Mouse (Mus musculus) midbrain, postnatal 0 days (tissue): ENCODE data around the gene AC161166.1. TPM values are rescaled to one million over a fixed set of nuclear protein-coding genes. Genes with fewer than 3 reads are reported as not detected.

Experiments used
- ATAC-seq: fragments of 200-750 bp; cut with Nextera tagmentation; 2 replicates; pipeline ENCODE4 v1.8.0; 2017; ENCODE audit warnings: moderate number of reproducible peaks, mild to moderate bottlenecking, moderate TSS enrichment, moderate library complexity; ENCODE audit not compliant: low FRiP score
- DNase-seq: peaks from one replicate; pipeline ENCODE4 v3.0.0-alpha.2; 2015; ENCODE audit warnings: low spot score
- H3K27ac ChIP-seq: fragments of 300-500 bp; sonication (generic); 2 replicates; pipeline ENCODE4 v1.5.1; 2014; ENCODE audit warnings: low read depth, mild to moderate bottlenecking, low read length, mixed read lengths
- H3K27me3 ChIP-seq: fragments of 300-500 bp; sonication (generic); 2 replicates; pipeline ENCODE4 v1.6.1; 2014; ENCODE audit warnings: low read length, control low read depth, mixed read lengths; ENCODE audit not compliant: insufficient read depth
- H3K36me3 ChIP-seq: fragments of 300-500 bp; sonication (generic); 2 replicates; pipeline ENCODE4 v1.6.1; 2014; ENCODE audit warnings: low read length, control low read depth, mixed read lengths; ENCODE audit not compliant: insufficient read depth
- H3K4me1 ChIP-seq: fragments of 300-500 bp; sonication (generic); 2 replicates; pipeline ENCODE4 v1.6.1; 2014; ENCODE audit warnings: mild to moderate bottlenecking, control low read depth, antibody characterized with exemption, low read length, mixed read lengths; ENCODE audit not compliant: insufficient read depth
- H3K4me2 ChIP-seq: fragments of 300-500 bp; sonication (generic); 2 replicates; pipeline ENCODE4 v1.6.1; 2014; ENCODE audit warnings: low read depth, mild to moderate bottlenecking, low read length, mixed read lengths; ENCODE audit not compliant: poor library complexity, severe bottlenecking
- H3K4me3 ChIP-seq: fragments of 300-500 bp; sonication (generic); 2 replicates; pipeline ENCODE4 v1.5.1; 2014; ENCODE audit warnings: low read depth, mild to moderate bottlenecking, low read length, moderate library complexity
- H3K9ac ChIP-seq: fragments of 300-500 bp; sonication (generic); replicated peaks from 2 replicates; pipeline ENCODE4 v1.6.1; 2014; ENCODE audit warnings: mild to moderate bottlenecking, low read length, moderate library complexity, mixed read lengths; ENCODE audit not compliant: poor library complexity, severe bottlenecking
- H3K9me3 ChIP-seq: fragments of 300-500 bp; sonication (generic); 2 replicates; pipeline ENCODE4 v1.6.1; 2016; ENCODE audit warnings: low read length, control low read depth
- CTCF ChIP-seq: IDR thresholded peaks from 2 replicates; pipeline ENCODE4 v1.5.1; 2016; ENCODE audit warnings: antibody characterized with exemption, mild to moderate bottlenecking
- WGBS: fragments of 180-500 bp; shearing (Covaris S2); extraction: QIAGEN DNeasy Blood & Tissue Kit; methylation state at CpG from one replicate; pipeline ENCODE4 v1.1.7; 2014; 5-methylcytosine and 5-hydroxymethylcytosine counted together
- polyA plus RNA-seq: library from polyadenylated mRNA; unstranded; fragments of >200 nt; fragmentation: Nextera tagmentation; extraction: Ambion mirVana; gene quantifications from 2 replicates; pipeline ENCODE4 v1.2.1, GENCODE M21; 2015
- total RNA-seq: library from RNA; depleted of rRNA; stranded (reverse); fragments of >200 nt; gene quantifications from 2 replicates; pipeline ENCODE4 v1.2.3, GENCODE M21; 2014; rRNA removed

AC161166.1 gene
- total and polyA plus RNA-seq, 2 experiments from 2014 or later: 0.78 TPM; not detected in 1

- WGBS: 83% methylated on average over 3 of the region's 3 CpGs
- Histone ChIP-seq H3K36me3 (no peaks in the 10 kb centered on the region), H3K9ac (no peak overlapping the region), H3K4me1 (no peaks in the 10 kb centered on the region), H3K4me3 (no peak overlapping the region), H3K9me3 (no peaks in the 10 kb centered on the region), H3K4me2 (no peak overlapping the region), H3K27ac (no peak overlapping the region), H3K27me3 (no peaks in the 10 kb centered on the region)
- ATAC-seq (no peak), DNase-seq (no peak)
- peak; percentile 57 for TF ChIP-seq CTCF
These were observed 43.1 kb downstream of the AC161166.1 start for GRCm38 (mm10) chr7:24469126-24469525.

- H3K4me3 ChIP-seq: no peak overlapping the region
- no peak overlapping the region for H3K9ac ChIP-seq
- ATAC-seq (no peak), DNase-seq (no peak)
- no peaks in the 10 kb centered on the region for H3K9me3 ChIP-seq
- H3K27ac ChIP-seq: no peak overlapping the region
- H3K27me3 ChIP-seq: no peaks in the 10 kb centered on the region
- no peaks in the 10 kb centered on the region for H3K36me3 ChIP-seq
- no peak overlapping the region for H3K4me2 ChIP-seq
- TF ChIP-seq CTCF: no peak
- no peaks in the 10 kb centered on the region for H3K4me1 ChIP-seq
- WGBS: 72% methylated on average over 5 of the region's 5 CpGs
These were observed 44.4 kb downstream of the AC161166.1 start for GRCm38 (mm10) chr7:24467886-24468285.

GRCm38 (mm10) chr7:24466835-24467234 lies 45.4 kb downstream of the AC161166.1 start:
- no peaks in the 10 kb centered on the region for H3K9me3 ChIP-seq
- ATAC-seq: no peak
- 89% methylated on average over 6 of the region's 6 CpGs for WGBS
- no peaks in the 10 kb centered on the region for H3K36me3 ChIP-seq
- no peak overlapping the region for H3K4me2 ChIP-seq
- no peak for TF ChIP-seq CTCF
- DNase-seq: no peak
- no peak overlapping the region for H3K4me3 ChIP-seq
- H3K9ac ChIP-seq: no peak overlapping the region
- 0 out of 2 replicates have a peak, but pooled peaks cover 4% of the 10 kb centered on the region for H3K27me3 ChIP-seq
- no peaks in the 10 kb centered on the region for H3K4me1 ChIP-seq
- H3K27ac ChIP-seq: no peak overlapping the region

GRCm38 (mm10) chr7:24462388-24463319 lies 49.6 kb downstream of the AC161166.1 start, which contains the start of gene Plaur:
Gene Plaur, plus strand, starts transcription at chr7:24462484.
- Histone ChIP-seq H3K9me3 (no peaks in the 10 kb centered on the region), H3K36me3 (no peaks in the 10 kb centered on the region), H3K4me2 (peak within 1 kb of the TSS; percentile 33; the same call in 1 of the 2 replicates), H3K27ac (no peak within 1 kb of the TSS), H3K9ac (no peak within 1 kb of the TSS), H3K4me3 (0 out of 2 replicates have a peak within 1 kb of the TSS, but pooled peaks have one; percentile 1), H3K4me1 (no peaks in the 10 kb centered on the region), H3K27me3 (0 out of 2 replicates have a peak, but pooled peaks cover 4% of the 10 kb centered on the region)
- 12% methylated on average over 27 of the region's 27 CpGs for WGBS
- 0 out of 2 replicates have a peak, but pooled peaks have one; percentile 23 for ATAC-seq
- no peak for DNase-seq
- TF ChIP-seq CTCF: no peak

DNA sequence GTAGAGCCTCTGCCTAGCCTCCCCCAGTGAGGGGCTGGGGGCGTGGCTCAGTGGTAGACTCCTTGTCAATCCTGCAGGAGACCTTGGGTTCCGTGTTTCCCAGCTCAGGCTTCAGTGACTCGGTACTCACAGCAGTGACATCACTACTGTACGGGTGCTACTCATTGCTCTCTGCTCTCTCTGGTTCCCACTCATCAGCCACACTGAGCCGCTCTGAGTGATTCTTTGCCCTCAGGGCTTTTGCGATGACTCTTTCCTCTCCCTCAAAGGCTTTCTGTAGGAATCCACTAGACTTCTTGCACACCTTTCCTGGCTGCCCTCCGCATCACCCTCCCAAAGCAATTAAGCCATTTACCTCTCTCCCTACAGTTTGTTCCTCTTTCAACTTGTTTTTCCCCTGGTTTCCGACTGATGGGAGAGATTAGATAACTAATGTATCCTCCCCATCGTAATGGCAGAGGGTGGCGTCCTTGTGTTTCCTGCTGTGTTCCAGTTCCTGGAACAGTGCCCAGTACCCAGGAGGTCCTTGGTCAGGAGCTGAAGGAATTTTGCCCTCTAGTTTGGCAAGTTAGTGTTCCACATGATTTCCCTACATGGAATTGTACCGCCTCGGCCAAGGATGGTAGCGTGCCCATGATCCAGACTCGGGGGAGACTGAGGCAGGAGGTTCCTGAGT lies 50.7 kb downstream of the AC161166.1 start:
- TF ChIP-seq CTCF: no peak
- H3K27me3 ChIP-seq: 0 out of 2 replicates have a peak, but pooled peaks cover 4% of the 10 kb centered on the region
- WGBS: 71% methylated on average over 14 of the region's 14 CpGs
- no peak for DNase-seq
- H3K4me2 ChIP-seq: no peak overlapping the region
- H3K9me3 ChIP-seq: no peaks in the 10 kb centered on the region
- no peak overlapping the region for H3K27ac ChIP-seq
- H3K4me1 ChIP-seq: no peaks in the 10 kb centered on the region
- H3K36me3 ChIP-seq: no peaks in the 10 kb centered on the region
- H3K9ac ChIP-seq: no peak overlapping the region
- ATAC-seq: no peak
- no peak overlapping the region for H3K4me3 ChIP-seq

Other genes starting within 250 kb of the AC161166.1 start
- 7.4 and 11.1 TPM in 2 replicates for gene Zfp93, start 242.0 kb downstream of the AC161166.1 start, total RNA-seq
- gene Zfp93, start 242.0 kb downstream of the AC161166.1 start, polyA plus RNA-seq: 2.2 and 2.7 TPM in 2 replicates
- 18.3 and 30.9 TPM in 2 replicates for gene Zfp61, start 211.2 kb downstream of the AC161166.1 start, total RNA-seq
- 30.3 and 32.4 TPM in 2 replicates for gene Zfp61, start 211.2 kb downstream of the AC161166.1 start, polyA plus RNA-seq
- gene Zfp94, start 195.8 kb downstream of the AC161166.1 start, total RNA-seq: 13.3 and 25.0 TPM in 2 replicates
- gene Zfp94, start 195.8 kb downstream of the AC161166.1 start, polyA plus RNA-seq: 17.4 and 22.9 TPM in 2 replicates
- gene Tescl, start 178.5 kb downstream of the AC161166.1 start, total RNA-seq: not detected in 2 replicates
- 0.19 TPM in 1 of 2 replicates, not detected in the other for gene Tescl, start 178.5 kb downstream of the AC161166.1 start, polyA plus RNA-seq
- gene Lypd5, start 163.3 kb downstream of the AC161166.1 start, total RNA-seq: 0.44 TPM in 1 of 2 replicates, not detected in the other
- gene Lypd5, start 163.3 kb downstream of the AC161166.1 start, polyA plus RNA-seq: not detected in 2 replicates
- gene Kcnn4, start 142.2 kb downstream of the AC161166.1 start, total RNA-seq: 0.27 and 2.5 TPM in 2 replicates
- 0.81 and 1.1 TPM in 2 replicates for gene Kcnn4, start 142.2 kb downstream of the AC161166.1 start, polyA plus RNA-seq
- gene Smg9, start 112.8 kb downstream of the AC161166.1 start, total RNA-seq: 34.2 and 50.0 TPM in 2 replicates
- gene Smg9, start 112.8 kb downstream of the AC161166.1 start, polyA plus RNA-seq: 28.7 and 30.1 TPM in 2 replicates
- not detected in 2 replicates for gene Irgc1, start 60.2 kb downstream of the AC161166.1 start, total RNA-seq
- not detected in 2 replicates for gene Irgc1, start 60.2 kb downstream of the AC161166.1 start, polyA plus RNA-seq
- gene Plaur, start 50.0 kb downstream of the AC161166.1 start, total RNA-seq: 1.4 and 3.7 TPM in 2 replicates
- 0.93 and 1.1 TPM in 2 replicates for gene Plaur, start 50.0 kb downstream of the AC161166.1 start, polyA plus RNA-seq
- 342 and 354 TPM in 2 replicates for gene Cadm4, start 30.4 kb downstream of the AC161166.1 start, total RNA-seq
- gene Cadm4, start 30.4 kb downstream of the AC161166.1 start, polyA plus RNA-seq: 82.0 and 88.1 TPM in 2 replicates
- 209 and 214 TPM in 2 replicates for gene Zfp428, start 5.4 kb downstream of the AC161166.1 start, total RNA-seq
- 297 and 314 TPM in 2 replicates for gene Zfp428, start 5.4 kb downstream of the AC161166.1 start, polyA plus RNA-seq
- gene Irgq, start 18.2 kb upstream of the AC161166.1 start, total RNA-seq: 115 and 119 TPM in 2 replicates
- 21.8 and 23.9 TPM in 2 replicates for gene Irgq, start 18.2 kb upstream of the AC161166.1 start, polyA plus RNA-seq
- not detected in 2 replicates for gene Pinlyp, start 33.7 kb upstream of the AC161166.1 start, total RNA-seq
- not detected in 2 replicates for gene Pinlyp, start 33.7 kb upstream of the AC161166.1 start, polyA plus RNA-seq
- 44.6 and 51.8 TPM in 2 replicates for gene Xrcc1, start 33.8 kb upstream of the AC161166.1 start, total RNA-seq
- 41.9 and 43.3 TPM in 2 replicates for gene Xrcc1, start 33.8 kb upstream of the AC161166.1 start, polyA plus RNA-seq
- gene Ethe1, start 75.1 kb upstream of the AC161166.1 start, total RNA-seq: 32.2 and 33.4 TPM in 2 replicates
- gene Ethe1, start 75.1 kb upstream of the AC161166.1 start, polyA plus RNA-seq: 31.3 and 31.6 TPM in 2 replicates
- 2.3 and 3.2 TPM in 2 replicates for gene Zfp575, start 75.2 kb upstream of the AC161166.1 start, total RNA-seq
- 28.3 and 29.5 TPM in 2 replicates for gene Zfp575, start 75.2 kb upstream of the AC161166.1 start, polyA plus RNA-seq
- 0.11 and 0.14 TPM in 2 replicates for gene Phldb3, start 98.3 kb upstream of the AC161166.1 start, total RNA-seq
- not detected in 2 replicates for gene Phldb3, start 98.3 kb upstream of the AC161166.1 start, polyA plus RNA-seq
- 0.99 and 1.5 TPM in 2 replicates for gene Lypd3, start 124.1 kb upstream of the AC161166.1 start, total RNA-seq
- gene Lypd3, start 124.1 kb upstream of the AC161166.1 start, polyA plus RNA-seq: 1.8 and 2.2 TPM in 2 replicates
- gene Tex101, start 164.2 kb upstream of the AC161166.1 start, total RNA-seq: not detected in 2 replicates
- not detected in 2 replicates for gene Tex101, start 164.2 kb upstream of the AC161166.1 start, polyA plus RNA-seq
- gene BC049730, start 196.8 kb upstream of the AC161166.1 start, total RNA-seq: not detected in 2 replicates
- not detected in 2 replicates for gene BC049730, start 196.8 kb upstream of the AC161166.1 start, polyA plus RNA-seq
- not detected in 2 replicates for gene Gm4763, start 214.5 kb upstream of the AC161166.1 start, total RNA-seq
- gene Gm4763, start 214.5 kb upstream of the AC161166.1 start, polyA plus RNA-seq: not detected in 2 replicates
- gene Cd177, start 247.9 kb upstream of the AC161166.1 start, total RNA-seq: 0.16 and 1.0 TPM in 2 replicates
- gene Cd177, start 247.9 kb upstream of the AC161166.1 start, polyA plus RNA-seq: 0.37 and 0.47 TPM in 2 replicates